Mouse (Mus musculus): Measurements from ENCODE around the gene Ano6.

GRCm38 (mm10) chr15:95844412-95844811 is 53.8 kb downstream of the Ano6 start:
- TF ChIP-seq POLR2A (IDR thresholded peaks at IDR 0.05; ENCODE audit: insufficient read length, low read depth) (no peak), MAX (IDR thresholded peaks at IDR 0.05; ENCODE audit: low read depth) (no peak), TCF3 (IDR thresholded peaks at IDR 0.05; ENCODE audit: insufficient read length, low read depth) (no peak), USF1 (IDR thresholded peaks at IDR 0.05; ENCODE audit: low read depth) (no peak)

Measured in myocyte (in vitro differentiated cells).